Mouse (Mus musculus) adrenal gland, adult 18-20 months (tissue): ENCODE results near the gene Yipf2. TPM values are rescaled to one million over a fixed set of nuclear protein-coding genes. Genes with fewer than 3 reads are reported as not detected.
"Not testable (repeated sequence)": the region's sequence is repeated elsewhere in the genome, so short reads cannot be mapped to it uniquely, and the experiment has no call there.

ENCODE experiments used
- DNase-seq, 2 experiments: peaks; one replicate each; pipeline ENCODE4 v3.0.0; 2021 to 2022; ENCODE audit warnings: low spot score in 2 of 2
- total RNA-seq, 2 experiments: library from RNA; stranded (reverse); gene quantifications; 1 replicate in 1 of 2; 2 replicates in 1 of 2; pipeline ENCODE4 v1.2.3; 2021

Gene Yipf2
- total RNA-seq, 2 experiments from 2014 or later, result 20.1 to 24.1 TPM

DNA sequence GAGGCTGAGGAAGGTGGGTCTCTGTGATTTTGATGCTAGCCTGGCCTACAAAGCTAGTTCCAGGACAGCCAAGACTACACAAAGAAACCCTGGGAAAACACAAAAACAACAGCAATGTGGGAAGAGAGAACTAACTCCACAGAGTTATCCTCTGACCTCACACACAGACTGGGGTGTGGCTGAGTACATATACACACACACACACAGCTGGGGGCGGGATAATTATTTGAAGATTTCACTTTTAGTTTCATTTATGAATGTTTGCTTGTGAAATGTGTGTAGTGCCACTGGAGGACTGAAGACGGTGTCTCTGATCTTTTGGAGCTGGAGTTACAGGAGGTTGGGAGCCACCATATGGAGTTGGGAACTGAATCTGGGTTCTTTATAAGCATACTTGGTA lies 8.4 kb upstream of the Yipf2 start:
- DNase-seq, result no peak

GRCm38 (mm10) chr9:21600186-21600585 lies 7.6 kb upstream of the Yipf2 start:
- no peak for DNase-seq

GRCm38 (mm10) chr9:21598198-21598597 lies 5.6 kb upstream of the Yipf2 start:
- DNase-seq, result no peak

DNA sequence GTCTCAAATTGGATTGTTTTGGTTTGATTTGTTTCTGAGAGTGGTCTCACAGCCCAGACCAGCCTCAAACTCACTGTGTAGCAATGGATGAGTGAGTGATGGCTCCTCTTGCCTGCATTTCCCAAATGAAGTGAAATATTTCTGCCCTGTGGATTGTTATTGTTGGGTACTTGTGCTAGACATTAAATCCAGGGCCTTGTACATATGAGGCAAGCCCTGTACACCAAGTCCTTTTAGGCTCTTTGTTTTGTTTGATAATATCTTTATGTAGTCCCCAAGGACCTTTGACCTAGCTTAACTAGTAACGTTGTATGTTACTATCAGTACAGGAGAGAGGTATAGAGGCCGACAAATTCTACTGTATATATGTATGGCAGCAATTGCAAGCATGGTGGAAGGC lies 2.2 kb upstream of the Yipf2 start:
- DNase-seq, result no peak

- DNase-seq, result not testable (repeated sequence)
Observed at GRCm38 (mm10) chr9:21594350-21594749, 1.7 kb upstream of the Yipf2 start.

DNA sequence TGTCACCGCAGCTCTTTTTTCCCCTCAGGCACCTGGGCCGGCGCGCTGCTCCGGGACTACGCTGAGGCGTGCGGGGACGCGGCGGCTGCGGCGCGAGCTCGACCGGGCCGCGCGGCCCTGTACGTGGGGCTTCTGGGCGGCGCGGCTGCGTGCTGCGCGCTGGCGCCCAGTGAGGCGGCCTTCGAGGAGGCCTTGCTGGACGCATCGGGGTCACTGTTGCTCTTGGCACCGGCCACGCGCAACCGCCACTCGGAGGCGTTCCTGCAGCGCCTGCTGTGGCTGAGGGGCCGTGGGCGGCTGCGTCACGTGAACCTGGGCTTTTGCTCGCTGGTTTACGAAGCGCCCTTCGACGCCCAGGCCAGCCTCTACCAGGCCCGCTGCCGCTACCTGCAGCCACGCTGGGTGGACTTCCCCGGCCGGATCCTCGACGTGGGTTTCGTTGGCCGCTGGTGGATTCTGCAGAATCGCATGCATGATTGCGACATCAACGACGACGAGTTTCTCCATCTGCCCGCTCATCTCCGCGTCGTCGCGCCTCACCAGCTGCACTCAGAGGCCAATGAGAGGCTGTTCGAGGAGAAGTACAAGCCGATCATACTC lies 594 bp upstream of the Yipf2 start:
- peak; percentile 65 to 70 for DNase-seq

GRCm38 (mm10) chr9:21591831-21592702 lies 561 bp downstream of the Yipf2 start:
- DNase-seq, result no peak

DNA sequence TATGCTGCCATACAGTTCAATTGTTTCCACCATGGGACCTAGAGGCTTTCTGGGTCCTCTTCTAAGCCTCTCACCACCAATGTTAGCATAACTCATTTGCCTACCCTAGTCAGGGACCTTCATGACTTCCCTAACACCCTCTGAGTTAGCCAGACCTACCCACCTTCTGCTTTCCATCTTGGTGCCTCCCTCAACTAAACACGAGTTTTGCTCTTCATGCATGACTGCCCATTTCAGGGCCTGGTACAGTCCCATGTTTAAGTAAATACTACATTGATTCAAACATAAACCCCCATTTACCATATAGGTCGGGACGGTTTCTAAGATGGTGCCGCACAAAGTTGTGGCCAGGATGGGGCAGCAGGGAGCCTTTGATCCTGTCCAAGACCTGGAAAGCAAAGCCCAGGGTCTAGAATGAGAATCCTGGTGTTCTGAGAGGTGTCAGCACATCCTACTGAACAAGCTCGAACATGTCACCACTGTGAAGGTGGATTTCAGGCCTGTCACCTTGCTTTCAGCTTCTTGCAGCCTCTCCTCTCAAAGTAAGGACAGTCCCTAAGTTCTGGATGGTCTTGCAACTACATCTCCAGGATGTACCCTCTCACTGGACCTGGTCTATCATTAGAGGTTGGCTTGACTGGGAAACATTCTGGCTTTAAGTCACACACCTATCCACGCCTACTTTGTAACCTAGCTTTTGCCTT lies 1.3 kb downstream of the Yipf2 start:
- no peak for DNase-seq

GRCm38 (mm10) chr9:21589538-21589937 lies 3.1 kb downstream of the Yipf2 start:
- no peak for DNase-seq

DNA sequence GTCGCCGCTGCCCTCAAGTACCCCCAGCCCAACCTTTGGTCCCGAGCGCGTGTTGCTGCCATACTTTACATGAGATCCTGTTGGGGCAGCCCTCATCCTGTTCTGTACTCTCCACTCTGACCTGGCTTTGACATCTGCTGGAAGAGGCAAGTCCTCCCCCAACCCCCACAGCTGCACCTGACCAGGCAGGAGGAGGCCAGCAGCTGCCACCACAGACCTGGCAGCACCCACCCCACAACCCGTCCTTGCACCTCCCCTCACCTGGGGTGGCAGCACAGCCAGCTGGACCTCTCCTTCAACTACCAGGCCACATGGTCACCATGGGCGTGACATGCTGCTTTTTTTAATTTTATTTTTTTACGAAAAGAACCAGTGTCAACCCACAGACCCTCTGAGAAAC lies 4.3 kb downstream of the Yipf2 start:
- DNase-seq, result no peak

- DNase-seq, result no peak
Observed at GRCm38 (mm10) chr9:21587678-21588349, 4.8 kb downstream of the Yipf2 start.

- no peak for DNase-seq
Observed at GRCm38 (mm10) chr9:21585401-21585800, 7.2 kb downstream of the Yipf2 start.

GRCm38 (mm10) chr9:21578226-21578625 lies 14.4 kb downstream of the Yipf2 start:
- no peak for DNase-seq

- DNase-seq, result no peak
Observed at GRCm38 (mm10) chr9:21576286-21576685, 16.3 kb downstream of the Yipf2 start.

GRCm38 (mm10) chr9:21575253-21575652 lies 17.4 kb downstream of the Yipf2 start:
- no peak for DNase-seq

DNA sequence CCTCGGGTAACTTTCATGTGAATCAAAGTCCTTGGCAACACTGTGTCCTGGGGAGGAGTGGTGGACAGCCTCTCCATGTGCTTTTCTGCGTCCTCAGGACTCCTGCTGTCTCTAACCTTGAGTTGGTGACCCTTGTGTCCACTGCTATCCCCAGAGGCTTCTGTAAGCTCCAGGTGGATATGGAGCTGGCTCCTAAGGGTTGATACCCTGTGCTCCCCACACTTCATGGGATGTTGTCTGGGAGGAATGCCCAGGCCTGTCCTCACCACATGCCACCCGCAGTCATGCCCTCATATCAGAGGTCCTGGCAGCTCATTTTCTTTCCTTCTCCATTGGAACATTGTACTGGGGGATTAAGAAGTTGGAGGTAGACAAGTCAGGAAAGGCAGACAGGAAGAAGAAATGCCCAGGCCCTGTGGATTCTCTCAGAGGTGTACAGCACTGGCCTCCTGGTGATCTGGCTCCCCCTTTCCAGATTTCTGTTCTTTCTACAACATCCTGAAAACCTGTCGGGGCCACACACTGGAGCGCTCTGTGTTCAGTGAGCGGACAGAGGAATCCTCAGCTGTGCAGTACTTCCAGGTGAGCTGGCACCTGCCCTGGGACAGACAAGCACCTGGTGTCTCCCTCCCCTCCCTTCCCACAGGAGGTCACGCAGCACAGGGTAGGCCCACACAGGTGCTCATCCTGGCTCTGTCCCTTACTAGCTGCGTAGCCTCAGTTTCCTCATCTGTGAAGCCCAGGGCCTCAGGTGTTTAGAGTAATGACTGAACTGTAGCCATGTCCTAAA lies 18.4 kb downstream of the Yipf2 start:
- no peak for DNase-seq

- DNase-seq, result no peak
Observed at GRCm38 (mm10) chr9:21568657-21569255, 23.9 kb downstream of the Yipf2 start.

GRCm38 (mm10) chr9:21567051-21567450 lies 25.6 kb downstream of the Yipf2 start:
- no peak for DNase-seq

DNA sequence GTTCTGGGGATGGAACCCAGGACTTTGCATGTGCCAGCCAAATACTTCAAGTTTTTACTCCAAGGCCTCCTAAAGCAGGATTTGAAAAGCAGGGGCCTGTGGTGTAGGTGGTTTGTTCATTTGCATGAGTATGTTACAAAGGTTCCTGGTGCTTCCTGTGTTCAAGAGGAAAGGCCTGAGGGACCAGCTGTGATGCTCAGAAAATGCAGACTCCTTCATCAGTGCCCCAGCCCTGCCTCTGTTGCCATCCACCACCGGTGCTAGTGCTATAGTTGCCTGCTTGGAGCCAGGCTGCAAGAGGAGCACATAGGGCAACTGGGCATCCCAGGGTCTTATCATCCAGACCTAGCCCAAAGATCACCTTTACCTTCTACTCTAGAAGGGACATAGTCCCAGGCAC lies 26.1 kb downstream of the Yipf2 start:
- DNase-seq, result no peak

GRCm38 (mm10) chr9:21565004-21565586 lies 27.5 kb downstream of the Yipf2 start:
- DNase-seq, result no peak
